Mouse (Mus musculus) gonadal fat pad, adult 2 months (tissue): ENCODE measurements around the gene Snx30. TPM values are rescaled to one million over a fixed set of nuclear protein-coding genes. Genes with fewer than 3 reads are reported as not detected.

ENCODE experiments used
- DNase-seq: peaks from one replicate; pipeline ENCODE4 v3.0.0-alpha.2; 2012; ENCODE audit warnings: low read depth
- polyA plus RNA-seq: library from polyadenylated mRNA; depleted of rRNA; stranded (reverse); fragments of >200 nt; gene quantifications from 2 replicates; pipeline ENCODE4 v1.2.3, GENCODE M21; 2012

The Snx30 gene
- polyA plus RNA-seq, 1 experiment, result 6.2 TPM

GRCm38 (mm10) chr4:59794116-59794515, 11.5 kb upstream of the Snx30 start:
- no peak for DNase-seq

DNA sequence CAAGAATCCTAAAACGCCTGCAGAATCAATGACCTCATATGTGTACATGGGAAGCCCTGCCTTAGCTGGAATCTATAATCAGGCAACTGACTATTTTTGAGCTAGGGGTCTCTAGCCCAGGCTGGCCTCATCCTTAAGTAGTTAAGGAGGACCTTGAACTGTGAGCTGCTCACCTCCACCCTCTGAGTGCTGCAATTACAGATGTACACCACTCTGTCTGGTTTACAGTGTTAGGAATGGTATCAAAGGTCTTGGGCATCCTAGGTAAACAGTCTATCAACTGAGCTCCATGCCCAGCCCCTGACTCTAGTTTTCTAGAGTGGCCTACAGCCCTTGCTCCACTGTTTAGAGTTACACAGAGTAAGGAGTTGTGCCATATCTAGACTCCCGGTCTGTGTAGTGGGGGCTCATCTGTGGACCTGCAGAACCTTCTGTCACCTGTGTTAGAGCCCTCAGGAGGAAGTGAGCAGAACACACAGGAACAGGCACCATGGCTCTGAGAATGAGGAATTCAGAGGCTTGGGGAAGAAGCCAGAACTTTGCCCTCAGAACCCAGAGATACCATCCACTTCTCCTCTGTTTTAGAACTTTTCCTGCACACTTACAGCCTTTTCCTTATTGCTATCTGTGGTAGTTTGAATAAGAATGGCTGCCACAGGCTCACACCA, 9.7 kb upstream of the Snx30 start:
- no peak for DNase-seq

DNA sequence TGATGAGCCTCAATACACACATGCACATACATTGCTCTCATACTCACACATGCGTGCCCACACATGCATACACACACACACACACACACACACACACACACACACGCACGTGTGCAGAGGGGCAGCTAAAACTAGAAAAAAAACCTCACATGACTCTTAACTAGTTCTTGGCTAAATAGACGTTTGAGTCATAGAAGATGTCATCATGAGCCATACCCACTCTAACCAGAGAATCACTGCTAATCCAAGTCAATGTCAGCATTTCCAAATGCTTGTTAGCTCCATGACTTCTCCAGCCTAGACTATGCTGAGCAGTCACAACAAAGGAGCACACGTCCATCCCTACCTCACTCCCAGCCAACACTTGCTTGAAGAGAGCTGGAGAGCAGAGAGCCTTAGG, 5.5 kb upstream of the Snx30 start:
- DNase-seq, result no peak

- no peak for DNase-seq
Measured at GRCm38 (mm10) chr4:59801489-59801888, 4.2 kb upstream of the Snx30 start, which contains the start of gene Inip. Inip (minus strand) TSS chr4:59801589.

- DNase-seq, result no peak
Measured at GRCm38 (mm10) chr4:59802107-59802506, 3.5 kb upstream of the Snx30 start.

- DNase-seq, result no peak
Measured at GRCm38 (mm10) chr4:59802792-59803191, 2.8 kb upstream of the Snx30 start.

GRCm38 (mm10) chr4:59803358-59803757, 2.3 kb upstream of the Snx30 start:
- no peak for DNase-seq

- no peak for DNase-seq
Measured at GRCm38 (mm10) chr4:59804754-59805153, 886 bp upstream of the Snx30 start.

- DNase-seq, result no peak
Measured at GRCm38 (mm10) chr4:59805968-59806878, 583 bp downstream of the Snx30 start.

DNA sequence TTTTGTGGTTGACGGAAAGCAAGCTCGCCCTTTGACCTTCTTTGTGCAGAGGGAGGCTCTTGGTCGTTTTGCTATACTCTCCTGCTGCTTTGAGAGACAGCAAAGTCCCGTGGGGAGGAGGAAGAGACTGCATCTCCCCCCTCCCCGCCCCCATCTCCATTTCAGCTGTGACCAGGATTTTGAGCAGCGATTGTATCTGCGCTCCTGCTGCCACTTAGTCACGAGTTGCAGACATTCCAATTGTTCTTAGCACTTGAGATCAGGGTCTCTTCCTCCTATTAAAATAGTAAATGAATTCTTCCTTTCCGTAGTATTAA, 1.2 kb downstream of the Snx30 start:
- no peak for DNase-seq

- DNase-seq, result no peak
Measured at GRCm38 (mm10) chr4:59807521-59807920, 1.9 kb downstream of the Snx30 start.

DNA sequence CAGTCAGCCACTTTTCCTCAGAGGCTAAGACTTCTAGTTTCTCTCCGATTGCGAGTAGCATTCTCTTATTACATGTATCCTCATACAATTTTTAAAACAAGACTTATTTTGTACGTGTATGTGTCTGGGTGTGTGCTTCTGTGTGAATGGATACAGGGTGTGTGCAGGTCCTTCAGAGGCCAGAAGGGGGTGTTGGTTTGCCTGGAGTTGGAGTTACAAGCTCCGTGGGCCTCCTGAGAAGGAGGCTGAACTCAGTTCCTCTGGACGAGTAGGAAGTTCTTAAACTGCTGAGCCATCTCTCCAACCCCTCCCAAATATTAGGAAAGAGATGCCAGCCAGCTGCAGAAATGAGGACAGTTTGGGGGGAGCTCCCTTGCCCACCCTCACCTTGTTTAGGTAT, 2.8 kb downstream of the Snx30 start:
- DNase-seq, result no peak

GRCm38 (mm10) chr4:59814094-59814493, 8.5 kb downstream of the Snx30 start:
- DNase-seq, result no peak

DNA sequence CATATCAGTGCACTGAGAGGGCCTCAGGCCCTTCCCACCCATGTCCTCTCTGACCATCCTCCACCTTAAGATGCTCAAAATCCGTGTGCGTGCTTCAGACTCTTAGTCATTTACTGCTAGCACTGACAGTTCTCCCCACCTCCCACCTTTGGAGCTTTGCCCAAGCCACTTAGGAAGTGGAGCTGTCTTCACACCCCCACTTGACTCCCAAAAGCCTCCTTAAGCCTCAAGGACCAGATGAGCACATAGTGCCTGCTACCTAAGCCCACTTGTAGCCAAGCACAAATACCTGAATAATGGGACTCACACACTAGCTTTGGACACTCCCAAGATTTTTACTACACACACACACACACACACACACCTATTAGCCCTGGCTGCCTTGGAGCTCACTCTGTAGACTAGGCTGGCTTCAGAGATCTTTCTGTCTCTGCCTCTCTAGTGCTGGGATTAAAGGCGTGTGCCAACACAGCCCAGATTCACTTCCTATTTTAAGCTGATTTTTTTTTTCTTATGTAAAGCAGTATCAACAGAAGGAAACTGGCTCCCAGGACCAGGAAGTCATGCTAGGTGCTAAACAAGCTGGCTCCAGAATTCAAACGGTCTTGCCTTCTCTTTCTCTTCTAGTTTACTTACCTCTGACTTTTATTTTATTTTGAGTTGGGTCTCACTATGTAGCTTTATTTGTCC, 9.6 kb downstream of the Snx30 start:
- DNase-seq, result no peak

GRCm38 (mm10) chr4:59816016-59816415, 10.4 kb downstream of the Snx30 start:
- DNase-seq, result no peak

GRCm38 (mm10) chr4:59816477-59816876, 10.8 kb downstream of the Snx30 start:
- no peak for DNase-seq

DNA sequence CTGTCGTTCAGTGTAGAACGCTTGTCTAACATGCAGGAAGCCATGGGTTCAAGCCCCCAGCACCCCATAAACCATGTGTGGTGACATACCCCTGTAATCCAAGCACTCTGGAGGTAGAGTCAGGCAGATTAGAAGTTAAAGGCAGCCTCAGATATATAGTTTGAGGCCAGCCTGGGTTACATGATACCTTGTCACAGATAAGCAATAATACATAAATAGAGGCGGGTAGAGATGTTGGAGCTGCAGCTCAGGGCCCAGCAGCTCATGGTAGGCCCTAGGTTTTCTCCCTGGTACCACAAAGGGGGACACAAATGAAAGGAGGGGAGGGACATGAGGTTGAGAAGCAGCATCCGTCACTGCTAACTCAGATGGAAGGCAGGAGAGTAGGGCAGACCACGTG, 12.2 kb downstream of the Snx30 start:
- DNase-seq, result no peak

DNA sequence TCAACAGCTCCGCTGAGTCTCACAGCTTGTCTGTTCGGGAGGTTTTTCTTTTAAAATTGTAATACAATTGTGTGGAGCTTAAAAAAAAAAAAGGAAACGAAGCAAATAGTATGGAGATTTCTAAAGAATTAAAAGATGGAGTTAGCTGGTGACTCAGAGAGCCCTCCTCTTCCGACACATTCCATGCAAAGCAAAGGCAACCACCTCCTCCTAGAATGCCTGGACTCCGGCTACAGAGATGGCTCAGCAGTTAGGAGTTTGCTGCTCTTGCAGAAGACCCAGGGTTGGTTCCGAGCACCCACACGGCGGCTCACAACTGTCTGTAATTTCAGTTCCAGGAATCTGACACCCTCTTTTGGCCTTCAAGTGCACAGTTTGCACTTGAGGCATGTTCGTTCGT, 12.9 kb downstream of the Snx30 start:
- DNase-seq, result no peak

GRCm38 (mm10) chr4:59819054-59819472, 13.4 kb downstream of the Snx30 start:
- DNase-seq, result no peak

DNA sequence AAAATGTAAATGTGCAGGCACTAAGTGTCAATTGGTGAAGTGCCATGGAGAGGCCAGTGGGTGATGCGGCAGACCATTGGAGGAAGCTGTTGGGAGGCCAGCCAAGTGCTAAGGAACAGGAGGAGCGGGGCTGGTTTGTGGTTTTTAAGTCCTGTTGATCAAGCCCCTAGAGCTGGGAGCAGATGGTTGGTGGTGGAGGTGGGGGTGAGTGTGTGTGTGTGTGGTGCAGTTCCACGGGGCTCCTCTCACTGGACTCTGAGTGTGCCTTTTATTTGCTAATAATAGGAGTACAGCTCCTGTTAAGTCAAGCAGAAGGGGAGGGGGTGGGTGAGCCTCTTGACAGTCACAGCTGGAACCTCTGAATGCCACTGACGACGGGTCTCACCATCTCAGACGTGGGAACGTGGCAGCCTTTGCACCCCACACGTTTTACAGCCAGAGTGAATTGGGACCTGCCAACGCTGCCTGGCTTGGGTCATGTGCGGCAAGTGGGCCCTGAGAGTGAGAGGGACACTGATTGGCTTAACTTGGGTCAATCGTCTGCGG, 13.9 kb downstream of the Snx30 start:
- no peak for DNase-seq

DNA sequence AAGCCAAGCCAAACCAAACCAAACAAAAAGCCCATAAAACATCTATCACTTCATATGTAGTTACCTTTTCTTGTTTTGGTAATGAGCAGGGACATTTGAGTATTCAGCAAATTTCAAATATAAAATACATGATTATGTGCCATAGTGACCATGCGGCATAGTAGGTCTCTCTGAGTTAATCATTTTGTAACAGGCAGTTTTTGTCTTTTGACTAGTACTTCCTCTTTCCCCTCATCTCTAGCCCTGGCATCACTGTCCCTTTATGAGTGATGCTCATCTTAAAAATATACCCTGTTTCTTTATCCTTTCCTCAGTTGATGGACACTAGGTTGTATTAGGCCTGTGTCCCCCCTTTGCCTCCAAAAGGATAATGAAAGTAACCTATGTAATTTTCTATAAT, 15.9 kb downstream of the Snx30 start:
- DNase-seq, result no peak

DNA sequence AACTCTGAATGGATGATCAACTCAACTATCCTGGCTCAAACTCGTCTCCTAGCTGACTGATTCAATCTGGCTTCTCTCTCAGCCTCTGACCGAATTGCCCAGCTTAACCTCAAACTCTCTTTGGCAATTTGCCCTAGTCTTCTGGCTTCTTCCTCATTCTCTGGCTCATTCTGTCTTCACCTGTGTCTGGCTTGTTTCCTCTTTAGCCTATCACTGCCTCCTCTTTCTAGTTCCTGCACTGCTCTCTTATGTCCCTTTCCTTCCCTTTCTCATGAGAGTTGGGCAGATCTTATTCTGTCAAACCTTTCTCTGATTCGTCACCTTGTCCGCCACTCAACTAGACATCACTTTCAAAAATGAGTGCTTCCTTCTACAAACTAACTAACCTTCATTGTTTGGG, 16.5 kb downstream of the Snx30 start:
- no peak for DNase-seq
